Mouse (Mus musculus) embryonic facial prominence, embryonic 10.5 days (tissue): Measurements from ENCODE around the gene Vac14. TPM values are rescaled to one million over a fixed set of nuclear protein-coding genes. Genes with fewer than 3 reads are reported as not detected.

Experiments used
- DNase-seq: peaks from one replicate; pipeline ENCODE4 v3.0.0-alpha.2; 2017; ENCODE audit warnings: low spot score
- H3K27ac ChIP-seq: fragments of 300-500 bp; sonication (generic); replicated peaks from 2 replicates; pipeline ENCODE4 v1.5.1; 2016; ENCODE audit warnings: mild to moderate bottlenecking
- H3K27me3 ChIP-seq: fragments of 300-500 bp; sonication (generic); replicated peaks from 2 replicates; pipeline ENCODE4 v1.6.1; 2016; ENCODE audit warnings: low read depth, mild to moderate bottlenecking; ENCODE audit not compliant: poor library complexity, severe bottlenecking
- H3K36me3 ChIP-seq: fragments of 300-500 bp; sonication (generic); replicated peaks from 2 replicates; pipeline ENCODE4 v1.6.1; 2016; ENCODE audit warnings: mild to moderate bottlenecking, moderate library complexity
- H3K4me1 ChIP-seq: fragments of 300-500 bp; sonication (generic); 2 replicates; pipeline ENCODE4 v1.6.1; 2016
- H3K4me3 ChIP-seq: fragments of 300-500 bp; sonication (generic); 2 replicates; pipeline ENCODE4 v1.5.1; 2016; ENCODE audit warnings: mild to moderate bottlenecking, moderate library complexity
- H3K9me3 ChIP-seq: fragments of 300-500 bp; sonication (generic); 2 replicates; pipeline ENCODE4 v1.6.1; 2016; ENCODE audit warnings: mild to moderate bottlenecking
- WGBS: fragments of 180-500 bp; shearing (Covaris S2); methylation state at CpG from one replicate; pipeline ENCODE4 v1.1.7; 2016; 5-methylcytosine and 5-hydroxymethylcytosine counted together
- polyA plus RNA-seq: library from polyadenylated mRNA; unstranded; fragments of >200 nt; fragmentation: Nextera tagmentation; extraction: Ambion mirVana; gene quantifications from 2 replicates; pipeline ENCODE4 v1.2.1, GENCODE M21; 2016

Gene Vac14
- polyA plus RNA-seq, 1 experiment from 2014 or later, result 26.2 TPM

GRCm38 (mm10) chr8:110699501-110699900, 81.1 kb downstream of the Vac14 start:
- Histone ChIP-seq H3K27ac (no peak overlapping the region), H3K4me1 (peaks cover 20% of the 10 kb centered on the region), H3K27me3 (no peaks in the 10 kb centered on the region), H3K4me3 (no peak overlapping the region), H3K9me3 (no peaks in the 10 kb centered on the region), H3K36me3 (peaks cover 44% of the 10 kb centered on the region)
- DNase-seq, result no peak
- 88% methylated on average over 7 of the region's 7 CpGs for WGBS

GRCm38 (mm10) chr8:110700561-110700960, 82.2 kb downstream of the Vac14 start:
- no peaks in the 10 kb centered on the region for H3K27me3 ChIP-seq
- H3K27ac ChIP-seq, result no peak overlapping the region
- H3K36me3 ChIP-seq, result peaks cover 46% of the 10 kb centered on the region
- peaks cover 20% of the 10 kb centered on the region for H3K4me1 ChIP-seq
- no peaks in the 10 kb centered on the region for H3K9me3 ChIP-seq
- DNase-seq, result no peak
- H3K4me3 ChIP-seq, result no peak overlapping the region
- 94% methylated on average over 2 of the region's 2 CpGs for WGBS

- no peak for DNase-seq
These were observed 84.5 kb downstream of the Vac14 start for GRCm38 (mm10) chr8:110702636-110703459.

GRCm38 (mm10) chr8:110703460-110704061, 85.2 kb downstream of the Vac14 start:
- Histone ChIP-seq H3K4me1 (peaks cover 29% of the 10 kb centered on the region), H3K9me3 (no peaks in the 10 kb centered on the region), H3K27me3 (no peaks in the 10 kb centered on the region), H3K36me3 (peaks cover 43% of the 10 kb centered on the region), H3K4me3 (no peak overlapping the region), H3K27ac (no peak overlapping the region)
- DNase-seq, result no peak
- WGBS, result 85% methylated on average over 9 of the region's 9 CpGs

More at GRCm38 (mm10) chr8:110702636-110703459, 84.5 kb downstream of the Vac14 start:
- Histone ChIP-seq H3K4me3 (no peak overlapping the region), H3K36me3 (peaks cover 40% of the 10 kb centered on the region), H3K4me1 (peaks cover 29% of the 10 kb centered on the region), H3K27ac (peak overlapping the region; percentile 49; the same call in 1 of the 2 replicates), H3K27me3 (no peaks in the 10 kb centered on the region), H3K9me3 (no peaks in the 10 kb centered on the region)
- WGBS, result 50% methylated on average over 9 of the region's 9 CpGs

- Histone ChIP-seq H3K27ac (0 out of 2 replicates have a peak overlapping the region, but pooled peaks have one; percentile 21), H3K36me3 (peaks cover 43% of the 10 kb centered on the region), H3K4me1 (peaks cover 29% of the 10 kb centered on the region), H3K9me3 (no peaks in the 10 kb centered on the region), H3K27me3 (no peaks in the 10 kb centered on the region), H3K4me3 (no peak overlapping the region)
- WGBS, result 74% methylated on average over 3 of the region's 3 CpGs
- no peak for DNase-seq
These were observed 85.7 kb downstream of the Vac14 start for GRCm38 (mm10) chr8:110704103-110704502.

GRCm38 (mm10) chr8:110705391-110706287, 87.3 kb downstream of the Vac14 start:
- no peak for DNase-seq
- Histone ChIP-seq H3K4me3 (no peak overlapping the region), H3K27ac (no peak overlapping the region), H3K4me1 (peaks cover 40% of the 10 kb centered on the region), H3K27me3 (no peaks in the 10 kb centered on the region), H3K36me3 (peaks cover 44% of the 10 kb centered on the region), H3K9me3 (no peaks in the 10 kb centered on the region)
- 74% methylated on average over 14 of the region's 14 CpGs for WGBS

- no peak for DNase-seq
- Histone ChIP-seq H3K27ac (no peak overlapping the region), H3K27me3 (no peaks in the 10 kb centered on the region), H3K4me3 (no peak overlapping the region), H3K4me1 (peaks cover 47% of the 10 kb centered on the region), H3K9me3 (no peaks in the 10 kb centered on the region), H3K36me3 (peaks cover 46% of the 10 kb centered on the region)
- 89% methylated on average over 3 of the region's 3 CpGs for WGBS
These were observed 88.0 kb downstream of the Vac14 start for GRCm38 (mm10) chr8:110706288-110706870.

GRCm38 (mm10) chr8:110708429-110708828, 90.0 kb downstream of the Vac14 start:
- no peak for DNase-seq
- peaks cover 60% of the 10 kb centered on the region for H3K36me3 ChIP-seq
- H3K27me3 ChIP-seq, result no peaks in the 10 kb centered on the region
- WGBS, result 90% methylated on average over 11 of the region's 11 CpGs
- peaks cover 37% of the 10 kb centered on the region for H3K4me1 ChIP-seq
- H3K9me3 ChIP-seq, result no peaks in the 10 kb centered on the region
- no peak overlapping the region for H3K27ac ChIP-seq
- H3K4me3 ChIP-seq, result no peak overlapping the region

GRCm38 (mm10) chr8:110710593-110710992, 92.2 kb downstream of the Vac14 start:
- DNase-seq, result no peak
- Histone ChIP-seq H3K27me3 (no peaks in the 10 kb centered on the region), H3K9me3 (no peaks in the 10 kb centered on the region), H3K27ac (peak overlapping the region; percentile 52; the same call in 1 of the 2 replicates), H3K36me3 (peaks cover 70% of the 10 kb centered on the region), H3K4me1 (peaks cover 36% of the 10 kb centered on the region), H3K4me3 (no peak overlapping the region)
- WGBS, result 64% methylated on average over 3 of the region's 3 CpGs

- Histone ChIP-seq H3K36me3 (peaks cover 77% of the 10 kb centered on the region), H3K9me3 (no peaks in the 10 kb centered on the region), H3K27ac (0 out of 2 replicates have a peak overlapping the region, but pooled peaks have one; percentile 52), H3K4me3 (no peak overlapping the region), H3K4me1 (peaks cover 36% of the 10 kb centered on the region), H3K27me3 (no peaks in the 10 kb centered on the region)
- WGBS, result 77% methylated on average over 13 of the region's 13 CpGs
- no peak for DNase-seq
These were observed 93.0 kb downstream of the Vac14 start for GRCm38 (mm10) chr8:110711271-110711934.

- Histone ChIP-seq H3K4me3 (no peak overlapping the region), H3K4me1 (peaks cover 47% of the 10 kb centered on the region), H3K27me3 (no peaks in the 10 kb centered on the region), H3K36me3 (peaks cover 70% of the 10 kb centered on the region), H3K27ac (no peak overlapping the region), H3K9me3 (no peaks in the 10 kb centered on the region)
- no peak for DNase-seq
- WGBS, result 89% methylated on average over 7 of the region's 7 CpGs
These were observed 94.7 kb downstream of the Vac14 start for GRCm38 (mm10) chr8:110713073-110713472.
